Mouse (Mus musculus): ENCODE data around the gene Bhlhe40.

Bhlhe40 gene

DNA sequence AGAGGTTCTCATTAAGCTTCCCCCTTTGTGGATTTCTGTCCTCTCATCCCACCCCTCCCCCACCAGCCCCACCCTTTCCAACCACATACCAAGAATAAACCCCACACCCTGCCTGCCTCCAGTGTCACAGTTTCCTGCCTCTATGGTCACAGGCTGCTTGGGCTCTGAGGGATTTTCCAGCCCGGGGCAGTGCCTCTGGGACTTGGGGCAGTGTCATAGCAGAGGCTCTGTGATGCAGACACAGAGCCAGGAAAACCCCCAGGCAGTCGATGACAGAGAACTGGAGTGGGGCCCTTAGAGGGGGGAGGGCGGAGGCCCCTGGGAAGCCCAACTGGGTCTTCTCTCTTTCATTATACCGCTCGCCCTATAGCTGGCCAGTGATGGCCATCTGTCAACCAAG, 27.9 kb downstream of the Bhlhe40 start:
- DNase-seq (ENCODE audit: low spot score in 2 of 2) = no peak

DNA sequence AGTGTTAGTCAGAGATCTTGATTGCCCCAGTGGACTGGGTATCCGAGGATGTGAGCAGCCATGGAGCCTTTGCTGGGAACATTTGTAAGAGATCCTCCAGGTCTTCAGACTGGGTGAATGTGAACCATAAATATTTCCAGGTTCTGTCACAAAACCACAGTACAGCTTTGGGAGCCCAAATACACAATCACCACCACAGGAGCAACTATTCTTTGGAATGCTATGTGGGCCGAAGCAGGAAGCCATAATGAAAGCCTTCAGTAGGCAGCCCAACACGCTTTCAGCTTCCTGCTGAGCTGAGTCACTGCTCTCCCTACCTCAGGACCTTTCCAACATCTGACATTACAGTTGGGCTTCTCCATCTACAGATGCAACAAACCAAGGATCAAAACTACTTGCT, 32.6 kb downstream of the Bhlhe40 start:
- DNase-seq (ENCODE audit: low spot score in 2 of 2) = no peak

GRCm38 (mm10) chr6:108694965-108695724, 34.7 kb downstream of the Bhlhe40 start:
- DNase-seq (ENCODE audit: low spot score in 2 of 2) = no peak

GRCm38 (mm10) chr6:108695844-108696821, 35.7 kb downstream of the Bhlhe40 start:
- DNase-seq (ENCODE audit: low spot score in 2 of 2) = no peak

GRCm38 (mm10) chr6:108696822-108697202, 36.4 kb downstream of the Bhlhe40 start:
- DNase-seq (ENCODE audit: low spot score in 2 of 2) = no peak

DNA sequence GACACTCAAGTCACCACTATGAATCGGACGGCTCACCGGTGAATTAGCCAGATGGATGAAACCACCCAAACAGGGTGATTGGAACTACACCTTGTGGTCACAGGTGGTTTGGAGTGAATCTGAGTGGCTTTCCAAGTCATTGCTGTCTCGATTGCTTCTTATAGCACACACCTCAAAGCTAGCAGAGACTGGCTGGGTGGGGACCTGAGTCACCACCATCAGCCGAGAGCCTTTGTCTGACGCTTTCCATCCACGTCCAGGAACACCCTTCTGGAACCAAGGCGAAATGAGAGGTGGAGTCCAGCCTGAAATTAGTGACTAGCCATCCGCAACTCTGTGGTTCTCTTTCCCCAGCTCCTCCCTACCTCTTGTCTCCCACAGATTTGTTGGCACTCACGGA, 36.9 kb downstream of the Bhlhe40 start:
- DNase-seq (ENCODE audit: low spot score in 2 of 2) = no peak

DNA sequence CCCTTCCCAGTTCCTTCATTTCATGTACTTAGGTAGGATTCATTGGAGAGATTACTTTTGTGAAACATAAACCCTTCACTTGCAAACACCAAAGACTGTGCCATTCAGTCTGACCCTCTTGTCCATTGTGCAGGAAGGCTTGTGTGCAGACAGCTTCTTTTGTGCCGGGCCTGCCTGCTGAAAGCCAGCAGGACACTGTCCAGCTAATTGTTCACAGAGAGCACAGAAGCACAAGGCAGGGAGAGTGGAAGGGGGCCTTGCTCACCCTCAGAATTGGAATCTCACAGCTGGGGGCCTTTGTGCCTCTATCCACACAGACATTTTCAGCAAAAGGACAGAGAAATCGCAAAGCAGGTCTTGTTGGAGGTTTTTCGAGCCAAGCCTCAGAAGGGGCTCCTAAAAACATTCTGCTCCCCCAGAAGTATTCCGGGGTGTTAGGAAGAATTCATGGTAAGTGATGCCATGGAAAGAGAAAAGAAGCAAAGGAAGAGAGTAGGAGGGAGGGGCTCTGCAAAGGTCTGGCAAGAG, 38.0 kb downstream of the Bhlhe40 start:
- no peak for DNase-seq (ENCODE audit: low spot score in 2 of 2)

- no peak for DNase-seq (ENCODE audit: low spot score in 2 of 2)
Observed at GRCm38 (mm10) chr6:108699679-108700078, 39.2 kb downstream of the Bhlhe40 start.

GRCm38 (mm10) chr6:108700638-108701343, 40.4 kb downstream of the Bhlhe40 start:
- no peak for DNase-seq (ENCODE audit: low spot score in 2 of 2)

DNA sequence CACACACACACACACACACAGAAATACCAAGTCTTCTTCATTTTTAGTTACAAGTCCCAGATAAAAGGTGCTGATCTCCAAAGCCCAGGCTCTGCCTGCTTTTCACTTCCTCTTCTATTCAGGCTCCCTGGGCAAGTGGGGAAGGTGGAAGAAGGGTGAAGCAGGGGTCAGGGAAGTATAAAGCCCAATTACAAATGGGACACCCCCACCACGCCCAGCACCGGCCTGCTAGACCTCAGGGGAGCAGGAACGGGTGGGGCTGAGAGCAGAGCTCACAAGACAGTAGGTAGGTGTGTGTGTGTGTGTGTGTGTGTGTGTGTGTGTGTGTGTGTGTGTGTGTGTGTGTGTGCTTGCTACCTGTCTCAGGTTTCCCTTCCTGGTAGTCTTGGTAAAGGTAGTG, 42.2 kb downstream of the Bhlhe40 start:
- DNase-seq (ENCODE audit: low spot score in 2 of 2) = no peak

GRCm38 (mm10) chr6:108703085-108703484, 42.7 kb downstream of the Bhlhe40 start:
- DNase-seq (ENCODE audit: low spot score in 2 of 2) = no peak

DNA sequence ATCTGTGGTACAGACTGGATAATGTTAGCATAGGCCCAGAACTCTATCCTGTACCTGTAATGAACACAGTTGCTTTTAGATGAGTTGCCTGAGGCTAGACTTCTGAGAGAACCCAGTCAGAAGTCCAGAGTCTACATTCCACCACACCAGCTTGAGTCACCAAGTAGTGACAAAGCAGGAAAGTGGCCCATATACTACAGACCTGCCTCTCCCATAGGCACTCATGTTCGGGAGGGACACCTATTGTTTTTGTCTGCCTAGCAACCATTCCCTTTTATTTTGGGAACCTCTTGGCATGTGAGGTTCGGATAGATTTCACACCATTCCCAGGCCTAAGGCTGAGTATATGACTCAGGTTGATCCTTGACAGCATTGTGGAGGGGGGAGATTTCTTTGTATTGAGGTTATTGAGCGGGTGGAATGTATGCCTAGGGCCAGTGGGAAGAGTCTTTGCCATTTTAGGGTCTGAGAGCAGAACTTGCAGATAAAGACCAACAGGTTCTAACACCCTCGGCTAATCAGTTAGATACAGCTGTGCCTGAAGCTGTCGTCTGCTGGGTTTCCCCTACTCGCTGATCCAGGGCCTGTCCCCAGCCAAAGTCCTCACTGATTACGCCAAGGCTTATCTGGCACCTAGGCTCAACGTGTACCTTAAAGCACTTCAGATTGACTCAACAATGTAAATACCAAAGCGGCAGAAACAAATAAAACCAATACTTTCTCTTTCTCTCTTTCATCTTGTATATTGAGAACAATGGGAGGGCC, 44.1 kb downstream of the Bhlhe40 start:
- no peak for DNase-seq (ENCODE audit: low spot score in 2 of 2)

DNA sequence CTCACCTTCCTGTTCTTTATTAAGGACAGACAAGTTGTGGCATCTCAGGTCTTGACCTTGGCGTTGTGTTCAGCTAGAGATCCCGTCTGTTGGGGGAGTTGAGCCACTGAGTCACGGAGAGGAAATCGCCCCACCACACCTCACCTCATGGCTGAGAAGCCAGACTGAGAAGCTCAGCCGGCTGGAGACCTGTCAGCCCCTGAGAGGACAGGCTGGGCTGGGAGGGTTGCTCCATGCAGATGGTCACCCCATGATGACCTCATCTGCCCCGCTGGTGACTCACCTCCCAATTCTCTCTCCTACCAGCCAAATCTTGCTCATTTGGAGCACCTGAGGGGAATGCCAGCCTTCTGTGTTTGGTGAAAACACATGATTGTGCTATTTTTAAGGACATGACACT, 45.5 kb downstream of the Bhlhe40 start:
- no peak for DNase-seq (ENCODE audit: low spot score in 2 of 2)

DNA sequence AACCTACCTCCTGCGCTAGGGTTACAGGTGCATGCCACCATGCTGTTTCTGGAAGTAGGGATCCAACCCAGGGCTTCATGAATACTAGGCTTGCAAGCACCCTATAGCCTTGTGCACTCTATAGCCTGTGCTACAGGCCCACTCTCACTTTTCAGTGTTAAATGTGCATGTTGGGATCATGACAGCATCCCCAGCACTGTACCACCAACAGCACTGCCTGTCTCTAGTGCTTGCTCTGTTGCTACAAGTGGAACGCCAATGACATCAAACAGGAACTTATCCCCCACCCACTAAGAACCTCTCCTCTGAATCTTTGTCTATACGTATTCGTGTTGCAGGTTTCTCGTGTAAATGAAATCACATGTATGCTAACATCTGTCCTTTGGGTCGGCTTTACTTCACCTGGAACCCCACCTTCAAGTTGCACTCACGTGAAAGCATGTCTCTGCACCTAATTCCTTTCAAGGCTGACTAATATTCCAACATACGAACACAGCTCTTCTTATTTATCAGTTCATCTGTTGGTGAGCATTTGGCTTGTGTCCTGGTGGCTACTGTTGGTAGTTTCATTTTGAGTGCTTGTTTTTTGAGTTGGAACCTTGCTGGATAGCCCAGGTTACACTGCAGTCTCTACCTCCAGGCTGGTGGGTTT, 46.7 kb downstream of the Bhlhe40 start:
- no peak for DNase-seq (ENCODE audit: low spot score in 2 of 2)

- DNase-seq (ENCODE audit: low spot score in 2 of 2) = no peak
Observed at GRCm38 (mm10) chr6:108709131-108709470, 48.7 kb downstream of the Bhlhe40 start.

GRCm38 (mm10) chr6:108709471-108710231, 49.2 kb downstream of the Bhlhe40 start:
- DNase-seq (ENCODE audit: low spot score in 2 of 2) = peak; percentile 45 to 59

DNA sequence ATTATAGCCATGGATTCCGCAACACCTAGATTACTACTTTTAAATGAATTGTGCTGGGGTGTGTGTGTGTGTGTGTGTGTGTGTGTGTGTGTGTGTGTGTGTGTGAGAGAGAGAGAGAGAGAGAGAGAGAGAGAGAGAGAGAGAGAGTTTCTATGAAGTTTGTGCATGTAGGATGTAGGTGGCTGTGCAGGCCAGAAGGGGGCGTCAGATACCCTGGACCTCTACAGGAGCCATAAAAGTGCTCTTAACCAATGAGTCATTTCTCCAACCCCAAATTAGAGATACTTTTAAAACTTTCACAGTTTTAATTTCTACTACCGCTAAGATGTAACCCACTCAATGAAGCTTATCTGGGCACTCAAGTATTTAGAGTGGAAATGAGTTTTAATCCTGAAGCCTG, 50.2 kb downstream of the Bhlhe40 start:
- DNase-seq (ENCODE audit: low spot score in 2 of 2) = no peak

- DNase-seq (ENCODE audit: low spot score in 2 of 2) = no peak
Observed at GRCm38 (mm10) chr6:108711192-108711964, 50.9 kb downstream of the Bhlhe40 start.

DNA sequence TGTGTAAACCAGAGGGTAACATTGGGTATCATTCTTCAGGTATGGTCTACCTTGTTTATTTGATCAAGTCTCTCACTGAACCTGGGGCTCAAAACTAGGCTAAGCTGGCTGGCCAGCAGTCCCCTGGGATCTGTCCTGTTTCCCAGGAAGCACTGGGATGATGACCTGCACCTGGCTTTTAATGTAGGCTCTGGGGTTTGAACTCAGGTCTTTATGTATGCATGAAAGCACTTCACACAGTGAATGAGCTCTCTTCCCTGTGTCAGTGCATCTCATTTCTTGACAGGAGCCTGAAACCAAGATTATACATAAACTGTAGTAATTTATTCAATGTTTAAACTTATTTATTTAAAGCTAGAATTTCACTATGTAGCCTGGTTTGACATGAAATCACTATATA, 51.7 kb downstream of the Bhlhe40 start:
- DNase-seq (ENCODE audit: low spot score in 2 of 2) = no peak
